Mouse (Mus musculus): Measurements from ENCODE around the gene Lmf1.

The Lmf1 gene

GRCm38 (mm10) chr17:25568880-25569279 is 10.0 kb upstream of the Lmf1 start:
- DNase-seq, result no peak

GRCm38 (mm10) chr17:25569833-25570647 is 8.8 kb upstream of the Lmf1 start:
- peak; percentile 8 for DNase-seq

GRCm38 (mm10) chr17:25570648-25571452 is 8.0 kb upstream of the Lmf1 start, which contains the start of gene Sox8:
TSS of gene Sox8 (minus strand) at chr17:25570686.
- DNase-seq, result peak; percentile 79

- no peak for DNase-seq
Observed at GRCm38 (mm10) chr17:25571453-25571820, 7.4 kb upstream of the Lmf1 start.

- DNase-seq, result no peak
Observed at GRCm38 (mm10) chr17:25575208-25575971, 3.5 kb upstream of the Lmf1 start.

- DNase-seq, result no peak
Observed at GRCm38 (mm10) chr17:25576034-25576433, 2.9 kb upstream of the Lmf1 start.

- no peak for DNase-seq
Observed at GRCm38 (mm10) chr17:25577263-25577662, 1.6 kb upstream of the Lmf1 start.

GRCm38 (mm10) chr17:25577702-25578101 is 1.2 kb upstream of the Lmf1 start:
- DNase-seq, result no peak

- peak; percentile 29 for DNase-seq
Observed at GRCm38 (mm10) chr17:25579332-25580047, 605 bp downstream of the Lmf1 start.

GRCm38 (mm10) chr17:25582076-25582475 is 3.2 kb downstream of the Lmf1 start:
- DNase-seq, result no peak

- DNase-seq, result no peak
Observed at GRCm38 (mm10) chr17:25583099-25583498, 4.2 kb downstream of the Lmf1 start.

GRCm38 (mm10) chr17:25583858-25584257 is 5.0 kb downstream of the Lmf1 start:
- DNase-seq, result no peak

GRCm38 (mm10) chr17:25584646-25585045 is 5.8 kb downstream of the Lmf1 start:
- peak; percentile 27 for DNase-seq

GRCm38 (mm10) chr17:25590068-25590467 is 11.2 kb downstream of the Lmf1 start:
- DNase-seq, result no peak

GRCm38 (mm10) chr17:25590985-25591384 is 12.1 kb downstream of the Lmf1 start:
- no peak for DNase-seq

GRCm38 (mm10) chr17:25592336-25592735 is 13.5 kb downstream of the Lmf1 start:
- DNase-seq, result no peak

GRCm38 (mm10) chr17:25593411-25594261 is 14.8 kb downstream of the Lmf1 start:
- no peak for DNase-seq

- no peak for DNase-seq
Observed at GRCm38 (mm10) chr17:25595495-25595894, 16.6 kb downstream of the Lmf1 start.

GRCm38 (mm10) chr17:25597537-25597936 is 18.7 kb downstream of the Lmf1 start:
- DNase-seq, result no peak

- DNase-seq, result no peak
Observed at GRCm38 (mm10) chr17:25602366-25602765, 23.5 kb downstream of the Lmf1 start.

- DNase-seq, result no peak
Observed at GRCm38 (mm10) chr17:25604234-25604633, 25.3 kb downstream of the Lmf1 start.

Measured in kidney, adult 18-20 months (tissue).